In genomic region chr9:14585702-14586101, GRCm38 (mm10) we compare ENCODE assay signal across 13 mouse cellular contexts. TPM values are rescaled to one million over a fixed set of nuclear protein-coding genes. Genes with fewer than 3 reads are reported as not detected.
DNase-seq lines count a peak whose midpoint lies in the region; ATAC-seq and TF ChIP-seq lines count a peak whose summit lies in the region.
"Had no signal": no experiment of that assay in that cellular context is flagged by ENCODE, and none has a peak within 500 bp of the region (broad histone marks: within the 10 kb centered on the region; RNA-seq: fewer than 3 reads in every experiment).

No protein-coding gene starts in this region.

- peaks cover 14% of the 10 kb centered on the region; the same call in 1 of the 2 replicates for H3K4me1 ChIP-seq in lung, postnatal 0 days (ENCODE audit: insufficient read depth, low read depth, low read length)
- peaks cover 6% of the 10 kb centered on the region for H3K4me1 ChIP-seq in lung, adult 2 months (ENCODE audit: control insufficient read depth, insufficient read depth, low read length)
- peaks cover 33% of the 10 kb centered on the region for H3K4me1 ChIP-seq in embryonic facial prominence, embryonic 14.5 days (ENCODE audit: control insufficient read depth, insufficient read depth, low read length)
- H3K4me1 ChIP-seq: midbrain, embryonic 13.5 days had no signal

- TF ChIP-seq EP300 in lung, postnatal 0 days (IDR thresholded peaks at IDR 0.05), result no peak

- 37% methylated on average over 1 of the region's 1 CpGs for WGBS in lung, postnatal 0 days
- 42% methylated on average over 1 of the region's 1 CpGs for WGBS in lung, adult 2 months
- 22% methylated on average over 1 of the region's 1 CpGs for WGBS in embryonic facial prominence, embryonic 14.5 days

- TF ChIP-seq POLR2A in lung, adult 2 months (IDR thresholded peaks at IDR 0.05; ENCODE audit: borderline replicate concordance, extremely low read depth, low read depth, low read length), result no peak

- no peak overlapping the region for H3K27ac ChIP-seq in lung, postnatal 0 days (ENCODE audit: low read length)
- H3K27ac ChIP-seq in embryonic facial prominence, embryonic 14.5 days (replicated peaks; ENCODE audit: low read depth, low read length), result peak overlapping the region; percentile 44
- H3K27ac ChIP-seq: midbrain, embryonic 13.5 days had no signal

- H3K9me3 ChIP-seq in lung, postnatal 0 days (ENCODE audit: low read length), result no peaks in the 10 kb centered on the region
- H3K9me3 ChIP-seq in embryonic facial prominence, embryonic 14.5 days (ENCODE audit: control insufficient read depth, low read length), result no peaks in the 10 kb centered on the region
- H3K9me3 ChIP-seq: midbrain, embryonic 13.5 days had no signal

- H3K9ac ChIP-seq in lung, postnatal 0 days (replicated peaks; ENCODE audit: low read depth), result no peak overlapping the region
- H3K9ac ChIP-seq in embryonic facial prominence, embryonic 14.5 days (ENCODE audit: low read depth, low read length), result no peak overlapping the region
- H3K9ac ChIP-seq: midbrain, embryonic 13.5 days had no signal

- H3K4me3 ChIP-seq in lung, postnatal 0 days (ENCODE audit: low read depth, low read length), result no peak overlapping the region
- no peak overlapping the region for H3K4me3 ChIP-seq in lung, adult 2 months (replicated peaks; ENCODE audit: extremely low read depth, low read depth, low read length)
- no peak overlapping the region for H3K4me3 ChIP-seq in embryonic facial prominence, embryonic 14.5 days (ENCODE audit: low read depth, low read length)
- H3K4me3 ChIP-seq: erythroblast, embryonic 14.5 days; midbrain, embryonic 13.5 days had no signal

- peak; percentile 46 for ATAC-seq in lung, postnatal 0 days
- ATAC-seq in embryonic facial prominence, embryonic 14.5 days (ENCODE audit: low read depth), result peak; percentile 69
- ATAC-seq: midbrain, embryonic 13.5 days had no signal

- peak; percentile 31 for DNase-seq in lung, postnatal 0 days (ENCODE audit: low spot score)
- DNase-seq in lung, adult 2 months, result no peak
- peak; percentile 17 for DNase-seq in ZHBTc4 (ENCODE audit: low read depth, low spot score)
- DNase-seq in embryonic facial prominence, embryonic 14.5 days (ENCODE audit: low spot score), result peak; percentile 89
- DNase-seq in yolk sac, embryonic 10.5 days (ENCODE audit: low spot score), result peak; percentile 27
- DNase-seq in frontal cortex, postnatal 36 days (ENCODE audit: low spot score in 2 of 2), result no peak
- DNase-seq in layer of hippocampus, postnatal 25 days (ENCODE audit: extremely low spot score in 1 of 2, low spot score in 1 of 2), result no peak
- DNase-seq: adrenal gland, adult 2 months; cerebellum, adult 9-11 months; kidney, postnatal 14 days; lung, postnatal 10 days had no signal

- TF ChIP-seq CTCF in lung, postnatal 0 days (IDR thresholded peaks at IDR 0.05), result no peak
- TF ChIP-seq CTCF in lung, adult 2 months (IDR thresholded peaks at IDR 0.05; ENCODE audit: insufficient read depth, low read length), result no peak

- no peaks in the 10 kb centered on the region for H3K27me3 ChIP-seq in lung, postnatal 0 days (replicated peaks; ENCODE audit: insufficient read depth, low read length)
- no peaks in the 10 kb centered on the region for H3K27me3 ChIP-seq in embryonic facial prominence, embryonic 14.5 days (replicated peaks; ENCODE audit: control insufficient read depth, insufficient read depth, low read length)
- H3K27me3 ChIP-seq: midbrain, embryonic 13.5 days had no signal

- peaks cover 3% of the 10 kb centered on the region; the same call in 1 of the 2 replicates for H3K36me3 ChIP-seq in lung, postnatal 0 days (ENCODE audit: insufficient read depth, low read length)
- peaks cover 41% of the 10 kb centered on the region for H3K36me3 ChIP-seq in embryonic facial prominence, embryonic 14.5 days (ENCODE audit: control insufficient read depth, insufficient read depth, low read length)

- H3K4me2 ChIP-seq in lung, postnatal 0 days (replicated peaks; ENCODE audit: low read depth, low read length), result no peak overlapping the region
- H3K4me2 ChIP-seq in embryonic facial prominence, embryonic 14.5 days (ENCODE audit: low read depth, low read length), result no peak overlapping the region
- H3K4me2 ChIP-seq: midbrain, embryonic 13.5 days had no signal

RNA-seq across cellular contexts. Expression of gene Amotl1, which starts 59.2 kb away (rescaled TPM):
- 12.9 and 14.3 TPM in 2 replicates for polyA plus RNA-seq in lung, postnatal 0 days (2015; fragmentation: Nextera tagmentation; extraction: Ambion mirVana)
- polyA plus RNA-seq in lung, adult 2 months (2012; rRNA removed), result 36.6 and 47.1 TPM in 2 replicates
- polyA plus RNA-seq in embryonic facial prominence, embryonic 14.5 days (2014; fragmentation: Nextera tagmentation; extraction: Ambion mirVana), result 48.4 and 49.1 TPM in 2 replicates
- total RNA-seq in layer of hippocampus, postnatal 25 days (2021), result 10 to 100 TPM; 14.1 to 14.9 TPM

Comparison
In these comparisons a context has a peak if more than half of its experiments do, and no peak if none do; other contexts are left out.
1. DNase-seq: peak in lung, postnatal 0 days (single experiment), ZHBTc4 (single experiment), embryonic facial prominence, embryonic 14.5 days (single experiment) and yolk sac, embryonic 10.5 days (single experiment); none in lung, adult 2 months (single experiment), frontal cortex, postnatal 36 days (0 of 2) and layer of hippocampus, postnatal 25 days (0 of 2).